Mouse (Mus musculus) erythroid progenitor cell, adult 5-6 weeks (primary cell): ENCODE results near the gene Myh7b. TPM values are rescaled to one million over a fixed set of nuclear protein-coding genes. Genes with fewer than 3 reads are reported as not detected.

Experiments used
- ATAC-seq: replicated peaks from 2 replicates; pipeline ENCODE4 v1.8.0; 2016; ENCODE audit warnings: moderate number of reproducible peaks, mild to moderate bottlenecking, moderate TSS enrichment, inconsistent platforms; ENCODE audit not compliant: poor library complexity, low FRiP score, severe bottlenecking
- total RNA-seq, 2 experiments: library from RNA; stranded (forward) in 1 of 2; stranded (reverse) in 1 of 2; fragments of 150-400 nt in 1 of 2; fragments of 186-747, 209-891 nt in 1 of 2; gene quantifications; 2 replicates each; pipeline versions ENCODE4 v1.2.3 to v1.2.4; 2015 to 2017; ENCODE audit warnings: low replicate concordance in 2 of 2

Myh7b gene
- total RNA-seq, 2 experiments from 2014 or later, result not detected

- no peak for ATAC-seq
Measured at GRCm38 (mm10) chr2:155632138-155632936, 21.3 kb downstream of the Myh7b start.

GRCm38 (mm10) chr2:155633121-155633520, 22.1 kb downstream of the Myh7b start:
- ATAC-seq, result no peak

GRCm38 (mm10) chr2:155633731-155634130, 22.7 kb downstream of the Myh7b start:
- no peak for ATAC-seq

- ATAC-seq, result no peak
Measured at GRCm38 (mm10) chr2:155634562-155634961, 23.6 kb downstream of the Myh7b start.

- ATAC-seq, result no peak
Measured at GRCm38 (mm10) chr2:155635961-155636360, 24.9 kb downstream of the Myh7b start.

- ATAC-seq, result no peak
Measured at GRCm38 (mm10) chr2:155636881-155637280, 25.9 kb downstream of the Myh7b start.

- ATAC-seq, result no peak
Measured at GRCm38 (mm10) chr2:155637411-155637810, 26.4 kb downstream of the Myh7b start.

- no peak for ATAC-seq
Measured at GRCm38 (mm10) chr2:155640656-155641055, 29.6 kb downstream of the Myh7b start.

GRCm38 (mm10) chr2:155641540-155642472, 30.8 kb downstream of the Myh7b start:
- no peak for ATAC-seq

- ATAC-seq, result no peak
Measured at GRCm38 (mm10) chr2:155645746-155646145, 34.7 kb downstream of the Myh7b start.

GRCm38 (mm10) chr2:155652618-155653017, 41.6 kb downstream of the Myh7b start:
- no peak for ATAC-seq

GRCm38 (mm10) chr2:155655759-155656372, 44.9 kb downstream of the Myh7b start:
- ATAC-seq, result no peak

GRCm38 (mm10) chr2:155662390-155662789, 51.4 kb downstream of the Myh7b start:
- ATAC-seq, result no peak

- peak; percentile 81 for ATAC-seq
Measured at GRCm38 (mm10) chr2:155663097-155663496, 52.1 kb downstream of the Myh7b start.

- no peak for ATAC-seq
Measured at GRCm38 (mm10) chr2:155663910-155664460, 53.0 kb downstream of the Myh7b start.

- no peak for ATAC-seq
Measured at GRCm38 (mm10) chr2:155667881-155668280, 56.9 kb downstream of the Myh7b start.

GRCm38 (mm10) chr2:155668461-155668860, 57.4 kb downstream of the Myh7b start:
- no peak; the same call in 1 of the 2 replicates for ATAC-seq

GRCm38 (mm10) chr2:155671236-155671635, 60.2 kb downstream of the Myh7b start:
- no peak for ATAC-seq

GRCm38 (mm10) chr2:155673546-155673945, 62.5 kb downstream of the Myh7b start:
- ATAC-seq, result peak; percentile 81

- ATAC-seq, result no peak
Measured at GRCm38 (mm10) chr2:155675118-155675517, 64.1 kb downstream of the Myh7b start.
